Mouse (Mus musculus) megakaryocyte, adult 5-6 weeks (primary cell): Measurements from ENCODE around the gene Tom1l1. TPM values are rescaled to one million over a fixed set of nuclear protein-coding genes. Genes with fewer than 3 reads are reported as not detected.
"Not testable (repeated sequence)": the region's sequence is repeated elsewhere in the genome, so short reads cannot be mapped to it uniquely, and the experiment has no call there.

ENCODE experiments used
- ATAC-seq: 2 replicates; pipeline ENCODE4 v1.8.0; 2016; ENCODE audit warnings: mild to moderate bottlenecking, inconsistent platforms; ENCODE audit not compliant: poor library complexity, severe bottlenecking
- total RNA-seq, 2 experiments: library from RNA; stranded (forward) in 1 of 2; stranded (reverse) in 1 of 2; fragments of 153-499, 151-499 nt in 1 of 2; fragments of 221-1000, 200-1000 nt in 1 of 2; gene quantifications; 2 replicates each; pipeline versions ENCODE4 v1.2.3 to v1.2.4; 2015 to 2017

The Tom1l1 gene
- total RNA-seq (2015) (0.47 and 1.3 TPM in 2 replicates), total RNA-seq (2017) (2.2 and 5.9 TPM in 2 replicates)

DNA sequence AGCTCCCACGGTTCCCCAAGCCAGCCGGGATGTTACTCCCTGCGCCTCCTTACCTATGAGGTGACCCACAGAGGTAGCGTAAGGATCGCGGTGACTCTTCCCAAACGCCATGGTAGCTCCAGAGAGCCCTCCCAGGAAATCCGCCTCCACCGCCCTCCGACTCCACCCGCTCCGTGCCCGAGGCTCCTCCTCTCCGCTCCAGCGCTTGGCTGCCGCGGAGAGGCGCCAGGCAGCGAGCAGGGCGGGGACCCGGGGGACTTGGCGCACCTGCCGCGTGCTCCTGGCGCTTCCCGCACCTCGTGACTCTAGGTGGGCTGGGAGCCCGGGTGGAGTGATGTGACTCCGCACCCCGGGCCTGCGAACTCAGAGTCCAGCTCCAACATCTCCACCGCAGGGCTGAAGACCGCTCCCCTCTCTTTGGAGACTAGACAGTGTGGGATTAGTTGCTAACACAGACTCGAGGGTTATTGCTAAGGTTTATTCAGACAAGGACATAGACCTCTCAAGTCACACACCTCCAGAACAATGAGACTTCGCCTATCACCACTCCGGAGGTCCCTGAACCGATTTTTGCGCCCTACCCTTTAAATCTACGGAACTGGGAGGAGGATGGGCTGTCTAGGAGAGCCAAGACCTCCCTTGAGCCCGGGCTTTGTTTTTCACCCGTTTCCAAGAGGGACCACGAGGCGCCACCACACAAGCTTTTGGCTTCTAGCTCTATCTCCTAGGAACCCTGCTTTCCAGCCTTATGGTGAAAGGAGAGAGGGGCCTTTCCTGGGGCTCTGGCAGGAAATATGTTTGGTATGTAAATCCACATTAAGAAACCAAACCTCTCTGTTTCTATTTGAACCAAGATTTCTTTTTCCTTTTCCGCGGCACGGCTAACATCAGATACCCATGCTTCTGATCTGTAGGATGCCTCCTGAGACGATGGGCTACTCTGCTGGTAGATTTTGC, at the start of gene Tom1l1:
Gene Tom1l1, minus strand, starts transcription at position 907 of the 957 bp plus-strand sequence.
- peak; percentile 64 for ATAC-seq

GRCm38 (mm10) chr11:90733575-90733974, 45.4 kb upstream of the Tom1l1 start:
- ATAC-seq, result no peak

DNA sequence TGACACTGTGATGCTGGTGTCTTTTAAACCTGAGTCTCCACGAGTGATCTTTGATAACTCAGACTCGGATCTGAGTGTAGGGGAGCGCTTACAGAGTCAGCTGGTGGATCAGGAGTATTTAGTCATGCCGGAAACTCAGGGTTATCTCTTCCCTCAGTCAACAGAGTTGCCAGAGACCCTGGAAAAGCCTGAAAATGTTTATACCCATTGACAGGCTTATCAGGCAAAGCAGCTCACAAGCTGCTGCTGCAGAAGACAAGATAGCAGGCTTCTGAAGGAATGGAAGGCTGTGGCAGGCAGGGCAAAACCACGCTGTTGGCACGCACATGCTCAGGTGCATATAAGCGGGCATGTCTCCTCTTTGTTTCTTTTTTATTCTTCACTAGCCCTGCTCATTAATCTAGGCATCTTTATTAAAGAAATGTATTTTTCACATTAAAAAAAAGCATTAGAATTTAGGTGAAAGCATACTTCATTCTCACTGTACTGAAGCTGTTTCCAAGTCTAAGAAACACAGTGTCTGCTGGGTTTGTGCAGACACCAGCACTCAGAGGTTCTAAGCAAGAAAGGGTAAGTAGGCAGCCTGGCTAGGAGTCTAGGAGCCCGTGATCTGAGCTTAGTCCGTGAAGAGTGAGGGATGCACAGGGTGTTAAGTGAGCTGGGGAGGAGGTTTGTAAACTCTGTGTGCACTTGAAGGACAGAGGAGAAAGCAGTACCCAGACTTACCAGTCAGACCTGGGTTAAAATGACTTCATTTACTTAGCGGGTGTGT, 39.4 kb upstream of the Tom1l1 start:
- peak; percentile 62 for ATAC-seq

DNA sequence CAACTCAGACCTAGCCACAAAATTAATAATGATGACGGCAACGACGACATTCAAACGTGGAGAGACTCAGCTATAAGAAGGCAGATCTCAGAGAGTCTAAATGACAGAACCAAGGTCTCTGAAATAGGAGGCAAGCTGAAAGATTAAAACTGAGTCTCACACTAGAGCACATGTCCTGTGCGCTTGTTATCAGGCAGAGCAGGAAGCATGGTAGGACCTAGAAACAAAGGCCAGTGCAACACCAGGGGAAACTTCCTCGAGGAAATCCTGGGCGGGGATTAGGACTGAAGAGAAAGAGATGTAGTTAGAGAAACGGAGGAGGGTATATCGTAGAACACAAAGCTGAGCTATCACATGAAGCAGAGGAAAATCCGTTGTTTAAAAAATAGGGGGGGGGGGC, 38.6 kb upstream of the Tom1l1 start:
- ATAC-seq, result no peak

GRCm38 (mm10) chr11:90722304-90722703, 34.1 kb upstream of the Tom1l1 start:
- no peak for ATAC-seq

DNA sequence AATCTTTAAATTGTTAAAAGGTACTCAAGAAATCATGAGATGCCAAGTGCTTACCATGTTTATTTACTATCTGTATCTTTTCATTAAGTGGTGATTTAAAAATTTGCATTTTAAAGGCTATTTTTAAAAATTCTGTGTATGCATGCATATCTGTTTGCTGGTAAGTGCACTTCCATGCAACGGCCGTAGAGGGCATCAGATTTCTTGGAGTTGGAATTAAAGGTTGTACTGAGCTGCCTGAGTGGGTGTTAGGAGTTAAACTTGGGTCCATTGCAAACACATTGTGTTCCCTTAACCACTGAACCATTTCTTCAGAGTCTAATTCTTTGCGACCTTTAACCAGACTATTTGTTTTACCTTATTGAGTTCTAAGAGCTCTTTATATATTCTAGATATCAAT, 29.6 kb upstream of the Tom1l1 start:
- ATAC-seq, result no peak

GRCm38 (mm10) chr11:90711596-90711995, 23.4 kb upstream of the Tom1l1 start:
- ATAC-seq, result no peak

DNA sequence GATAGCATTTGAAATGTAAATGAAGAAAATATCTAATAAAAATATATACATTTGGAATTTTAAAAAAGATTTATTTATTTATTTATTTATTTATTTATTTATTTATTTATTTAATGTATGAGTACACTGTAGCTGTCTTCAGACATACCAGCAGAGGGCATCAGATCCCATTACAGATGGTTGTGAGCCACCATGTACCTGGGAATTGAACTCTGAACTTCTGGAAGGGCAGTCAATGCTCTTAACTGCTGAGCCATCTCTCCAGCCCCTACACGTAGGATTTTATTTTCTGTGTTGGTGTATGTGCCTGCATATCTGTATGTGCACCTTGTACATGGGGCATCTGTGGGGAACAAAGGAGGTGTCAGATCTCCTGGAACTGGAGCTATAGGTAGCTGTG, 19.0 kb upstream of the Tom1l1 start:
- ATAC-seq, result not testable (repeated sequence)

DNA sequence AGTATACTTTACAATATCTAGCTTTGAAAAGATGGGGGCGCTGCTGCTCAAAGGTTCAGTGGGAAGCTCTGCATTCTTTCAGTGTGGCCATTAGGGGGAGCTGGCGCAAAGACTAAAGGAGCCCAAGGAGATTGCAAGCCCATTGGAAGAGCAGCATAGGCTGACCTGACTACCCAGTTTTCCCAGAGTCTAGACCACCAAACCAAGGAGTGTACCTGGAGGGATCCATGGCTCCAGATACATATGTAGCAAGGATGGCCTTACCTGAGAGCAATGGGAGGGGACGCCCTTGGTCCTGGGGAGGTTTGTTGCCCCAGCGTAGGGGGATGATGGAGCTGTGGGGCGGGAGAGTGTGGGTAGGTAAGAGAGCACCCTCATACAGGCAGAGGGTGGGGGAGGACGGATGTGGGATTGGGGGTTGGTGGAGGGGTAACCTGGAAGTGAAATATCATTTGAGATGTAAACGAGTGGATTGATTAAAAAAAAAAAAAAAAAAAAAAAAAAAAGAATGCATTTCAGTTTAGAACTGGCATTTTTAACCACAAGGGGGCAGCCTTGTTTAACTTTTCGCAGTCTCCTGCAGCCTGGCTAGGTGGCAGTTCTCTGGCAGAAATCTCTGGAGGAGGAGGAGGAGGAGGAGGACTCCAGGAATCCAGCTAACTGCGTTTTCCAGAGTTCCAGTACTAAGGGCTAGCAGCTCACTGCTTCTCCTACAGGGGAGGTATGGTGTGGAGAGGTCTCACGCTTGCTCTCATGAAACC, 9.5 kb upstream of the Tom1l1 start:
- peak; percentile 91 for ATAC-seq

- ATAC-seq, result no peak
Observed at GRCm38 (mm10) chr11:90695811-90696210, 7.6 kb upstream of the Tom1l1 start.

- no peak for ATAC-seq
Observed at GRCm38 (mm10) chr11:90694206-90694605, 6.0 kb upstream of the Tom1l1 start.

GRCm38 (mm10) chr11:90690361-90690760, 2.2 kb upstream of the Tom1l1 start:
- ATAC-seq, result no peak

- no peak for ATAC-seq
Observed at GRCm38 (mm10) chr11:90687040-90687439, 1.1 kb downstream of the Tom1l1 start.

DNA sequence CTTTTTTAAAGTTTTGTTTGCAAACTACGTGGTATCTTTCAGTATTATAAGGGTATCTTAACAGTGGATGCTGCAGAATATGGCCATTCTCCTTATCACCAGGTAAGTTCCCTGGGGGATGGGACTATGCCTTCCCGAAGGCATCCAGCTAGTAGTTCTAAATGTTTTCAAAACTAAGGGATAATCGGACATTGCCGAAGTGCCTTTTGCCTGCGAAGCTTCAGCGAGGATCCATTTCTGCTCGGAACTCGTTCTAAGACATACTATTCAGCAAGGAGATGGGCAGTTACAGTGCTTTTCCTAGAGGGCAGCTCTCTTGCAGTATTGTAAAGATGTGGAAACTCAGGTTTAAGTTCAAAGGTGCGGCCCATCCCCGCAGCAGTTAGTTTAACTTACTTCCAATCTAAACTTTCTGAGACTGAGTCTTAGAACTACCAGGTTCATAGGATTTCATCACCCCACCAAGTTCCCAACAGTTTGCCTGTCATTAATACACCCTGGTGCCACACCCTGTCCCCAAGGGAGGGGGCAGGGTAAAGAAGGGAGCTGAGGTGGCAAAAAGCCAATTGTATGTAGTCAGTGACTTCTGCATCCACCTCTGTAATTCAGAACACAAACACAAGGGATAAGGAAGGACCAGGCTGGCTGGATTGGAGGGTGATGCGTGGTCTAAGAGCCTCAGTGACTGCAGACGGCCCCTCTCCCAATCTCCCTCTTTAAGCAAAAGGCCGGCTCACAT, 1.7 kb downstream of the Tom1l1 start:
- ATAC-seq, result peak; percentile 53; the same call in 1 of the 2 replicates

DNA sequence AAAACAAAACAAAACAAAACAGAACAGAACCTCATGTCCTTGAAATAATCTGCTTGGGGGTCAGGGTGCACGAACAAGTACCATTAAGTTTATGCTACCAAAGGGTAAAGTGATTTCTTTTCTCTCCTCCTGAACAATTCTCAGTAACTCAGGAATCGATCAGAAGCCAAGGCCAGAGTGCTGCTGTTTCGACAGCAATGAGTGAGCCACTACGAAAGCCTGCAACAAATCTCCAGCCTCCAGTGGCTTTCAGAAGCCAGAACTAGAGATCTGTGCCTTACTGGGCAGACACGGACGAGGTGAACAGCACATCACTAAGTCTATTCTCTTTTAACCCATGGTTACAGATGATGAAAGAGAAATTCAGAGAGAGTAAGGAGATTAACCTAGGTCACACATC, 3.0 kb downstream of the Tom1l1 start:
- no peak for ATAC-seq

GRCm38 (mm10) chr11:90684765-90685164, 3.4 kb downstream of the Tom1l1 start:
- ATAC-seq, result no peak

- no peak for ATAC-seq
Observed at GRCm38 (mm10) chr11:90681171-90681570, 7.0 kb downstream of the Tom1l1 start.

DNA sequence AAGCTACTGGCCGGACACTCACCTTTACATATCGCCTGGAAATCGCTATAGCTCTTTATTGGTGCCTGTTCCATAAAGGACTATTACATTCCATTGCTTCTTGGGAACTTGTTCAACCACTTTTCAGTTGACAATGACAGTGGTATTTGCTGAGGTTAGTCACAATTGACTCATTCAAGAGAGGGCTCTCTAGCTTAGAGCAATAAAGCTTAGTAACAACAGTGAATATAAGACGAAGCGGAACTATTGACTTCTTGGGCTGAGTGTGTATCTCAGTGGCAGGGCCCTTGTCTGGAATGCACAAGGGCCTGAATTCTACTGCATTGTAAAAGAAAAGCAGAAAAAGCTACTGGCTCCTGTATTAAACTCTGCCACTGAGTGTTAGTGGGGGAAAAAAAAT, 9.6 kb downstream of the Tom1l1 start:
- ATAC-seq, result no peak

DNA sequence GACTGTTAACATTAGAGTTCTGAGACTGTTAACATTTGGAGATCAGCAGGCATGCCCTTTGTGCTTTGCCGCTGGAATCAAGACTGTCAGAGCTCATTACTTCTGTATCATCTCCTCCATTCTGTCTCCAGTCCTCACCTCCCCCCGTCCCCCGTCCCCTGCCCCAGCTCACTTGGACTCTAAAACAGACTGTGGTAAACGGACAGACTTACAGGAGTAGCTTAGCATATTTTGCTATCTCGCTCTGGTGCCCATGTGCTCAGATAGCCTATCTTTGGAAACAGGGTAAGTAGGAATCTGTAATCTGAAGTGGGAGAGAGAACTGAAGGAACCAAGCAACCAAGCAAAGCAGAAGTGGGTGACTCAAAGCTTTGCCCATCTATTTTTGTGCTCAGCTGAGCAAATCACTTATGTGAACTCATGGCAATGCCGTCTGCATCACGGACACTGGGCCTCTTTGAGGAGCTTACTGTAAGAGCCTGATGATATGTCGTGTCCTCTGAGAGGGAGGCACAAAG, 10.3 kb downstream of the Tom1l1 start:
- ATAC-seq, result no peak

DNA sequence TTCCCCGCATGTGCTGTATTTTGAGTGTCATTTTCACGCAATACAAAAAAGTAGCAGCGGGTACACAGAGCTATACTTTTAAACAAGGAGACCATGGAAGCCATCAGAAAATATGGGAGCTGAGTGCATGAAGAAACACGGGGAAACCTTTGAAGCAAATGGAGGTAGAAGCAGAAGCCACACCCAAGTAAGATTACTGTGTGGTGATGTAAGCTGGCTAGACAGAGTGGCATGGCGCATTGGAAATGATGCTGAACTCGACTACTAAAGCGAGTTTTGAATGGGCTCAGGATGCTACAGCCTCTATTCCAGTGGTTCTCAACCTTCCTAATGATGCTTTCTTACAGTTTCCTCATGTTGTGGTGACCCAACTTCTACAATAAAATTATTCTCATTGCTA, 11.1 kb downstream of the Tom1l1 start:
- ATAC-seq, result no peak
